Mouse (Mus musculus) CH12.LX (cell line): ENCODE data around the gene Tmem45a. TPM values are rescaled to one million over a fixed set of nuclear protein-coding genes. Genes with fewer than 3 reads are reported as not detected.
A peak's percentile ranks its signal among the peaks of the same experiment; 100 is the strongest.

Source experiments
- DNase-seq: peaks from one replicate; pipeline ENCODE4 v3.0.0-alpha.2; 2013; ENCODE audit errors: extremely low read depth
- H3K27ac ChIP-seq: 2 replicates; pipeline ENCODE4 v1.5.1; 2012; ENCODE audit warnings: low read depth, mild to moderate bottlenecking, control low read depth, moderate library complexity; ENCODE audit not compliant: insufficient read depth
- H3K27me3 ChIP-seq: replicated peaks from 2 replicates; pipeline ENCODE3; 2012; ENCODE audit warnings: inconsistent platforms
- H3K36me3 ChIP-seq, 2 experiments: replicated peaks in 1 of 2; 2 replicates each; pipeline versions ENCODE3 to v1.6.1; 2012; ENCODE audit warnings: inconsistent platforms in 1 of 2, low read length in 1 of 2, mild to moderate bottlenecking in 1 of 2, mixed read lengths in 1 of 2, moderate library complexity in 1 of 2; ENCODE audit not compliant: control insufficient read depth in 1 of 2, insufficient read depth in 1 of 2
- H3K4me1 ChIP-seq, 2 experiments: 2 replicates each; pipeline ENCODE4 v1.6.1; 2012; ENCODE audit warnings: inconsistent platforms in 1 of 2, moderate library complexity in 1 of 2; ENCODE audit not compliant: insufficient read depth in 2 of 2, control insufficient read depth in 1 of 2
- H3K4me2 ChIP-seq: 2 replicates; pipeline ENCODE4 v1.6.1; 2012; ENCODE audit warnings: low read depth, mild to moderate bottlenecking, control low read depth; ENCODE audit not compliant: poor library complexity, insufficient read depth, severe bottlenecking
- H3K4me3 ChIP-seq, 3 experiments: fragments of 150-350 bp in 1 of 3; sonication (generic) in 1 of 3; replicated peaks in 1 of 3; 2 replicates each; pipeline versions ENCODE3 to v1.5.1; 2011 to 2012; ENCODE audit warnings: low read depth in 2 of 3, low read length in 2 of 3, mild to moderate bottlenecking in 2 of 3, moderate library complexity in 2 of 3, control low read depth in 1 of 3, improper control_type of control experiment in 1 of 3, inconsistent platforms in 1 of 3, mixed read lengths in 1 of 3; ENCODE audit not compliant: poor library complexity in 1 of 3
- H3K79me2 ChIP-seq: replicated peaks from 2 replicates; pipeline ENCODE4 v1.6.1; 2012; ENCODE audit warnings: mild to moderate bottlenecking, moderate library complexity; ENCODE audit not compliant: control insufficient read depth, poor library complexity, insufficient read depth, severe bottlenecking; ENCODE audit errors: extremely low read depth
- H3K9ac ChIP-seq: 2 replicates; pipeline ENCODE4 v1.6.1; 2012; ENCODE audit warnings: low read depth, mild to moderate bottlenecking, control low read depth, moderate library complexity; ENCODE audit not compliant: insufficient read depth
- H3K9me3 ChIP-seq: replicated peaks from 2 replicates; pipeline ENCODE3; 2012; ENCODE audit warnings: low read length, inconsistent platforms, mixed read lengths
- CHD1 ChIP-seq: IDR thresholded peaks from 2 replicates; pipeline ENCODE4 v1.6.1; 2012; ENCODE audit warnings: low read depth, low read length, improper control_type of control experiment, inconsistent platforms
- CTCF ChIP-seq, 2 experiments: IDR thresholded peaks in 1 of 2; conservative IDR thresholded peaks in 1 of 2; 2 replicates each; pipeline ENCODE4 v1.5.1; 2011 to 2012; ENCODE audit warnings: low read depth in 2 of 2, low read length in 2 of 2, improper control_type of control experiment in 1 of 2, inconsistent platforms in 1 of 2, mild to moderate bottlenecking in 1 of 2, moderate library complexity in 1 of 2
- E2F4 ChIP-seq: IDR thresholded peaks from 2 replicates; pipeline ENCODE4 v1.6.1; 2011; ENCODE audit warnings: low read depth, low read length, improper control_type of control experiment; ENCODE audit not compliant: insufficient replicate concordance
- ETS1 ChIP-seq: conservative IDR thresholded peaks from 2 replicates; pipeline ENCODE4 v1.6.1; 2012; ENCODE audit warnings: low read depth, mild to moderate bottlenecking, inconsistent platforms, low read length, improper control_type of control experiment, moderate library complexity
- GABPA ChIP-seq: IDR thresholded peaks from 2 replicates; pipeline ENCODE4 v1.6.1; 2012; ENCODE audit warnings: low read depth, low read length, improper control_type of control experiment, inconsistent platforms; ENCODE audit not compliant: insufficient replicate concordance
- JUN ChIP-seq: IDR thresholded peaks from 2 replicates; pipeline ENCODE4 v1.6.1; 2011; ENCODE audit warnings: low read depth, mild to moderate bottlenecking, low read length, improper control_type of control experiment, moderate library complexity; ENCODE audit not compliant: insufficient read depth
- MAFK ChIP-seq: IDR thresholded peaks from 2 replicates; pipeline ENCODE4 v1.6.1; 2011; ENCODE audit warnings: low read length, improper control_type of control experiment; ENCODE audit not compliant: insufficient replicate concordance
- MXI1 ChIP-seq: IDR thresholded peaks from 2 replicates; pipeline ENCODE4 v1.6.1; 2011; ENCODE audit warnings: mild to moderate bottlenecking, low read depth, low read length, improper control_type of control experiment
- NRF1 ChIP-seq: IDR thresholded peaks from 2 replicates; pipeline ENCODE4 v1.6.1; 2014; ENCODE audit warnings: low read depth, mild to moderate bottlenecking, inconsistent platforms, low read length, improper control_type of control experiment, moderate library complexity
- PAX5 ChIP-seq: IDR thresholded peaks from 2 replicates; pipeline ENCODE4 v1.6.1; 2012; ENCODE audit warnings: low read length, inconsistent platforms, mixed read lengths
- POLR2AphosphoS2 ChIP-seq: IDR thresholded peaks from 2 replicates; pipeline ENCODE4 v1.6.1; 2011; ENCODE audit warnings: low read depth, low read length, improper control_type of control experiment
- RAD21 ChIP-seq: IDR thresholded peaks from 2 replicates; pipeline ENCODE4 v1.6.1; 2011; ENCODE audit warnings: low read depth, mild to moderate bottlenecking, low read length, improper control_type of control experiment, moderate library complexity
- SIN3A ChIP-seq: IDR thresholded peaks from 2 replicates; pipeline ENCODE4 v1.6.1; 2012; ENCODE audit warnings: low read length, improper control_type of control experiment, inconsistent platforms
- SMC3 ChIP-seq: IDR thresholded peaks from 2 replicates; pipeline ENCODE4 v1.6.1; 2011; ENCODE audit warnings: low read depth, low read length, improper control_type of control experiment
- TBP ChIP-seq: conservative IDR thresholded peaks from 2 replicates; pipeline ENCODE4 v1.6.1; 2011; ENCODE audit warnings: low read depth, low read length, improper control_type of control experiment
- TCF12 ChIP-seq: IDR thresholded peaks from 2 replicates; pipeline ENCODE4 v1.6.1; 2014; ENCODE audit warnings: low read depth, mild to moderate bottlenecking, inconsistent platforms, low read length, improper control_type of control experiment
- UBTF ChIP-seq: IDR thresholded peaks from 2 replicates; pipeline ENCODE4 v1.6.1; 2012; ENCODE audit warnings: low read depth, mild to moderate bottlenecking, inconsistent platforms, low read length, improper control_type of control experiment, moderate library complexity
- USF2 ChIP-seq: conservative IDR thresholded peaks from 2 replicates; pipeline ENCODE4 v1.6.1; 2011; ENCODE audit warnings: low read depth, low read length, improper control_type of control experiment
- ZKSCAN1 ChIP-seq: IDR thresholded peaks from 2 replicates; pipeline ENCODE4 v1.6.1; 2012; ENCODE audit warnings: low read depth, inconsistent platforms, low read length, improper control_type of control experiment, borderline replicate concordance
- ZMIZ1 ChIP-seq: IDR thresholded peaks from 2 replicates; pipeline ENCODE4 v1.6.1; 2012; ENCODE audit warnings: low read depth, mild to moderate bottlenecking, inconsistent platforms, low read length, improper control_type of control experiment
- ZNF384 ChIP-seq: IDR thresholded peaks from 2 replicates; pipeline ENCODE4 v1.6.1; 2012; ENCODE audit warnings: low read depth, low read length, improper control_type of control experiment, inconsistent platforms
- dilution Hi-C: fragments of 300-500 bp; cut with MboI; formaldehyde crosslinking; loops from 2 replicates; pipeline ENCODE4 v1.14.3; 2020; ENCODE audit warnings: low sequenced_read_pairs; ENCODE audit not compliant: extremely low pct_unique_long_range_greater_than_20kb, extremely low pct_ligation_motif_present
- in situ Hi-C: fragments of 300-500 bp; cut with MboI; formaldehyde crosslinking; loops from 3 replicates; pipeline ENCODE4 v1.14.3; 2019; ENCODE audit warnings: low sequenced_read_pairs, low pct_ligation_motif_present, low pct_unique_long_range_greater_than_20kb, mixed read lengths
- polyA plus RNA-seq: library from polyadenylated mRNA; unstranded; fragments of >175 nt; gene quantifications from 2 replicates; pipeline ENCODE4 v1.2.1, GENCODE M21; 2012; ENCODE audit warnings: low read depth; ENCODE audit not compliant: insufficient read length
- total RNA-seq, 2 experiments: library from RNA; depleted of rRNA; stranded (reverse); fragments of 300-350 nt in 1 of 2; fragments of >200 nt in 1 of 2; gene quantifications; 2 replicates each; pipeline ENCODE4 v1.2.3; 2012 to 2014

Tmem45a gene
- total and polyA plus RNA-seq, 3 experiments = 26.9 to 105 (median 30.7) TPM

- H3K4me1 ChIP-seq = peaks cover 2 to 11% of the 10 kb centered on the region in 2 experiments; a peak in 3 of 4 replicates
- in situ Hi-C loops = no loop called here
- peak; percentile 62 for DNase-seq
Measured at GRCm38 (mm10) chr16:56873410-56873809, 12.6 kb downstream of the Tmem45a start.

GRCm38 (mm10) chr16:56870458-56870857, 15.5 kb downstream of the Tmem45a start:
- Histone ChIP-seq H3K4me3 (no peak overlapping the region), H3K36me3 (peaks cover 0 to 3% of the 10 kb centered on the region in 2 experiments), H3K9me3 (no peaks in the 10 kb centered on the region), H3K27ac (no peak overlapping the region), H3K79me2 (no peaks in the 10 kb centered on the region), H3K9ac (no peak overlapping the region), H3K4me1 (peaks cover 2 to 11% of the 10 kb centered on the region in 2 experiments; a peak in 3 of 4 replicates), H3K4me2 (no peak overlapping the region), H3K27me3 (no peaks in the 10 kb centered on the region)
- dilution Hi-C loops = no loop called here
- DNase-seq = no peak
- TF ChIP-seq CHD1 (no peak), GABPA (no peak), ETS1 (no peak), USF2 (no peak), ZNF384 (no peak), POLR2AphosphoS2 (no peak), ZKSCAN1 (no peak), E2F4 (no peak), TCF12 (no peak), RAD21 (no peak), NRF1 (no peak), UBTF (no peak), MAFK (no peak), PAX5 (no peak), SIN3A (no peak), SMC3 (no peak), JUN (no peak), MXI1 (no peak)
- in situ Hi-C loops = no loop called here

More at GRCm38 (mm10) chr16:56873410-56873809, 12.6 kb downstream of the Tmem45a start:
- no peaks in the 10 kb centered on the region for H3K79me2 ChIP-seq
- no peak overlapping the region for H3K4me3 ChIP-seq
- dilution Hi-C loops = no loop called here
- no peak overlapping the region for H3K9ac ChIP-seq
- no peak overlapping the region for H3K27ac ChIP-seq
- no peaks in the 10 kb centered on the region for H3K36me3 ChIP-seq
- H3K4me2 ChIP-seq = no peak overlapping the region; the same call in 1 of the 2 replicates
- H3K9me3 ChIP-seq = no peaks in the 10 kb centered on the region
- H3K27me3 ChIP-seq = no peaks in the 10 kb centered on the region
- TF ChIP-seq TBP (no peak), ZMIZ1 (no peak), RAD21 (peak; percentile 44), SMC3 (peak; percentile 57), CTCF (conservative IDR thresholded peaks at IDR 0.05 in 1 of 2, IDR thresholded peaks at IDR 0.05 in 1 of 2; ENCODE audit: low read depth in 2 of 2, low read length in 2 of 2) (peak in 1 of 2 experiments; percentile 57; a peak in 2 of 4 replicates)
